Mouse (Mus musculus) kidney, postnatal 14 days (tissue): ENCODE results near the gene Abcc3.

Experiments
- DNase-seq: peaks from one replicate; pipeline ENCODE4 v3.0.0; 2022; ENCODE audit warnings: mixed read lengths

The Abcc3 gene

DNA sequence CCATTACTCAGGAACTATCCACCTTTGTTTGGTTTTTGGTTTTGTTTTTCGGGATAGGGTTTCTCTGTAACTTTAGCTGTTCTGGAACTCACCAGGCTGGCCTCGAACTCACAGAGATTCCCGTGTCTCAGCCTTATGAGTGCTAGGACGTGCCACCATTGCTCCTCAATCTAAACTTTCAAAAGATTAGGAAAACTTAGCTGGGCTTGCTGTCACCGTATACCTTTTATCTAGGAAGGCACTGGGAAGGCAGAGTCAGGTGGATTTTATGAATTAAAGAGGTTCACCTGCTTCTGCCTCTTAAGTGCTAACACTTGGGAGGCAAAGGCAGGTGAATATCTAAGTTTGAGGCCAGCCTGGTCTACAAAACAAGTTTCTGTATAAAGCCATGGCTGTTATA is 70.2 kb downstream of the Abcc3 start:
- DNase-seq: no peak

DNA sequence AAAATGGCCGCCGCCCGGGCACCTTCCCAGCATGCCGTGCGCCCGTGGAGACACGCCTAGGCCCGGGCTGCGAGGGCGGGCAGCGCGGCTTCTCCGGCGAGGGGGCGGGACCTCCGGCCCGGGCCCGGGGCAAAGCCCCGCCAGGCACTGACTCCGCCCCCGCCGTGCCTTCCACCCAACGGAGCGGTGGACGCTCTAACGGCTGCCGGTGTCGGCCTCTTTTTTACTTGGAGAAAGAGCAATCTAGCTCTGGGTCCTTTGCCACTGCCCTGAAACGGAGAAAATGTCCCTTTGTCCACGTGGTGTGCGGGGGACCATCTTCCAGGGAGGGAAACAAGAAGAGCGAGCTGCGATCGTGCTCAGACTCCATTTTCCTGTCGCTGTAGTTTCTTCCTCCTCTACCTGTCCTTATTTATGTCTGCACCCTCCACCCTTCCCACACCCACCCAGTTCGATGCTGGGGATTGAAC is 70.8 kb downstream of the Abcc3 start, which contains the start of gene Luc7l3:
Gene Luc7l3, minus strand, starts transcription at position 58 of the 470 bp plus-strand sequence.
- DNase-seq: peak; percentile 96

DNA sequence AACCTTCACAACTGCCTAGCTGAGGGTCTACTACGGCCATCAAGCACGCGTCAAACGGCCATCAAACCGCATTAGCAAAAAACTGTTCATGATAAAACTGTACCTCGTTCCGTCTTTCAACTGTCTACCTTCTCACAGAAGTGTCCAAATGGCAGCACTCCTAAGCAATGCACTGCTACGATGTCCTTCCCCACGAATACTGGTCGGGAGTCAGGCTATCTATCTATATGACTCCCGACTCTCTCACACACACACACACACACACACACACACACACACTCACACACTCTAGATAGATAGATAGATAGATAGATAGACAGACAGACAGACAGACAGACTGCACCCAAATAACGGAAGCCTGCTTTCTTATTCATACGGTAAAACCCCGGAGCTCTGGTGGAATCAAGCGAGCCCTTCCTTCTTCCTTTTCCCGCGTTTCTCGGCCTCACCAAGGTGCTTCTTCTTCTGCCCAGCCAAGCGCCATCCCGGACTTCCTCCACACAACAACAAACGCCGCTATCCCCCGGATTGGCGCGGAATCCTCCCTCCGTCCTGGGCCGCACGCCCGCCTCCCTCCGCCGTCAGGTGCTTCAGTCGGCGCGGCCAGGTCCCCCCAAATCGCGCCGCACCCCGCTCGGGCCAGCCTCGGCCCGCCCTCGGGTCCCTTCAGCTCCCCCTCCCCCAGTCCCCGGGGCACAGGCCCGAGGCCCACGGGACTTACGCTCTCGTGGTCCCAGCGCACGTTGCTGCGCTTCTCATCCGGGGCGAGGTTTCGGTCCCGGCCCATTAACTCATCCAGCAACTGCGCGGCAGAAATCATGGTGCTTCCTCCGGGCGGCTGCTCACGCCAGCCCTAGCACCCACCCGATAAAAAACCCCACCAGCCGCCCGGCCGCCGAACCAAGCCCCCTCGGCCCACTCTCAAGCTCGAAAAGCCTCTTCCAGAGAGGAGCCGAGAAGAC is 71.5 kb downstream of the Abcc3 start:
- DNase-seq: no peak

DNA sequence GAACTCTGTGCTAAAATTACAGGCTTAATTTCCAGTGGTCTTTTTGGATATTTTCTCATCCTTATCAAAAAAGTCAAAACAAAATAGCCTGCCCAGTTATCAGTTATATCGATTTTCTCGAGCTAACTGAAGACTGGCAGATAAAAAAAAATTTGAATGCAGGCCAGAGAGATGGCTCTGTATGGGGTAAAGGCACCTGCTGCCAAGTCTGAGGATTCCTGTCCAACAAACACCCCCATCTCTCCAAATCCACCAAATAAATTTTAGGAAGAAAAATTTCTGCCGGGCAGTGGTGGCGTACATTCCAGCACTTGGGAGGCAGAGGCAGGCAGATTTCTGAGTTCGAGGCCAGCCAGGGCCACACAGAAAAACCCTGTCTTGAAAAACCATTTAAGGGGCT is 74.7 kb downstream of the Abcc3 start:
- DNase-seq: no peak

DNA sequence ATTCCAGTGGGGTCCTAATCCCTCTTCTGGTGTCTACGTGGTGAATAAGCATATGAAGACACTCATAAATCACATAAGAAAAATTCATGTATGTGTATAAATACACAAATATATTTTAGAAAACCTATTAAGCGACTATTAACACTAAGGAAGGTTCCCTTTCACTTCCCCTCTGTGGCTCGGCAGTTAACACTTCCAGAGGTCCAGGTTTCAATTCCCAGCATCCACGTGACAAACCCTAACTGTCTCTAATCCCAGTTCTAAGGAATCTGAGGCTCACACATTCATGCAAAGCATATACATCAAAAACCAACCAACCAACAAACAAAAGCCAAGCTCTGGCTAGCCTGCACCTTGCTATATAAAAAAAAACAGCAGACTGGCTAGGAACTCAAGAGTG is 75.3 kb downstream of the Abcc3 start:
- no peak for DNase-seq

DNA sequence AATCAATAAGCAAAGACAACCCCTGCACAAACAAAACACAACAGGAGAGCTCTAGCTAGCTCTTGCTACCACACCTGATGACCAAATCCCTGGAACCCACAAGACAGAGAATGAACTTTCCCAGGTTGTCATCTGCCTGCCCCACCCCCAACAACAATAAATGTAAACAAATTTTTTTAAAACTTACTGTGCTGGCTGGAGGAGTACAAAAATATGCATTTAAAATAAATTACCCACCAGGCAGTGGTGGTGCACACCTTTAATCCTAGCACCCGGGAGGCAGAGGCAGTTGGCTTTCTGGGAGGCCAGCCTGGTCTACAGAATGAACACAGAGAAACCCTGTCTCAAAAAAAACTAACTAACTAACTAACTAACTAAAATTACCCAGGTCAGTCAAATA is 75.8 kb downstream of the Abcc3 start:
- no peak for DNase-seq

DNA sequence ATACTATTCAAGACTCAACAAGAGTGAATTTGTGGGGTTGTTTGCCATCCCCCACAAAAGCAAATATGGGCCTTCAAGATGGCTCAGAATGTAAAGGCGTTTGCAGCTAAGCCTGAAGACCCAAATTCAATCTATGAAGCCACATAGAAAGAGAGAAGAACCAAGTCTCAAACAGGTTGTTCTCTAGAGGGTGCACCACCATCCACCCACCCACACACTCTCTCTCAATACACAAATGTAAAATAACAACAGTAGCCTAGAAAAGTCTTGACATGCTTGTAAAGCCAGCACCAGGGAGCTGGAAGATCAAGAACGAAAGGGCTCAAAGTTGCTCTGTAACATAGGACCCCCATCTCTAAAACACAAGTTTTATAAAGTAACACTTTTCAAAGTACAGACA is 76.3 kb downstream of the Abcc3 start:
- DNase-seq: no peak

DNA sequence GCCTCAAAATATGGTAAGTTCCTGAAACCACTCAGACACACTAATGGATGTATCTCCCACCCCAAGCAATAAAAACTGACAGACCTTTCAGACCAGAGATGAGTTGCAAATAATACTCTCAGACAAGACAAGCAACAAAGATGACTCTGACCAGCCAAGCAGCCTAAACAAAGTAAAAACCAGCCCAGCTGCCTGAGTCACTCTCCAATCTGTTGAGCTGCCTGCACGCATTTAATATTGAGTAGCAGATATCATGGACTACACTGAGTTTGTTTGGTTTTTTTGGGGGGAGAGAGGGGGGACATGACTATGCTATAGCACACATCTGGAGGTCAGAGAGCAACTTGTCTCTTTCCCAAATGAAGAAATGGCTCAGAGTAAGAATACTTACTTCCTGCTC is 77.5 kb downstream of the Abcc3 start:
- DNase-seq: no peak

DNA sequence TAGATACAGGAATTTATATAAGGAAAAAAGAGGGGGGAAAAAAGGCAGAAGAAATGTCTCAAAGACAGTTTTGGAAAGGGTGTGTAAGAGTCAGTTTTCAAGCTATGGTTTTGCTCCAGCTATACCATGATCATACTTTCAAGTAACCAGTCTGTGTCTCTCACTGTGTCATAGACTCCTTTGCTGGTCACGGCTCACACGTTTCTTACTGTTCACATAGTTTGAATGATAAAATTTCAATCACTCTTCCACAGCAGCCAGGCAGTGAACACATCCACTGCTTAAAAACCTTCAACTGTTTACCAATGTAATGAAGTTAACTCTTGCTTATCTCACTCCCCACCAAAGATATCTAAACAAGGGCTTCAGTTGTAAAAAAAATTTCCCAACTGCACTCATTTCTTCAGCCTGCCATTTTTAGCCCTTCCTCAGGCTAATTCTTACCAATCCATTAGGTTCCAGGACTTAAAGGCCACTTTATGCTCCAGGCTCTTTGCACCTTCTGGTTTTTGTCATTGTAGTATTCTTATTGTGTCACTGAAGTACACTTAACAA is 78.6 kb downstream of the Abcc3 start:
- no peak for DNase-seq

DNA sequence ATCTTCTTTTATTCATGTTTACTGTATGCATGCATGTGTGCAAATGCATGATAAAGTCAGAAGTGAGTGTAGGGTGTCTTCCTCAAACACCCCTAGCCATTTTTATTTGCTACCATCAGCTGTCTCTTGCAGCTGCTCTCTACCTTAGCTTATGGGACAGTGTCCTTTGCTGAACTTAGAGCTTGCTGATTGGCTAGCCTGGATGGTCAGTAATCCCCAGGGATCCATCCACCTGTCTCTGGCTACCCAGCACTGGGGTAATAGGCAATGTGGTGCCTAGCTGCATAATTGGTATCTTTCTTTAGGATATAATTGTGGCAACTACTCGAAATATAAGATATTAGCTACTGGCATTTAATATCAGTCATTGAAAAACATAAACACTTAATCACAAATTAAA is 80.1 kb downstream of the Abcc3 start:
- DNase-seq: no peak

DNA sequence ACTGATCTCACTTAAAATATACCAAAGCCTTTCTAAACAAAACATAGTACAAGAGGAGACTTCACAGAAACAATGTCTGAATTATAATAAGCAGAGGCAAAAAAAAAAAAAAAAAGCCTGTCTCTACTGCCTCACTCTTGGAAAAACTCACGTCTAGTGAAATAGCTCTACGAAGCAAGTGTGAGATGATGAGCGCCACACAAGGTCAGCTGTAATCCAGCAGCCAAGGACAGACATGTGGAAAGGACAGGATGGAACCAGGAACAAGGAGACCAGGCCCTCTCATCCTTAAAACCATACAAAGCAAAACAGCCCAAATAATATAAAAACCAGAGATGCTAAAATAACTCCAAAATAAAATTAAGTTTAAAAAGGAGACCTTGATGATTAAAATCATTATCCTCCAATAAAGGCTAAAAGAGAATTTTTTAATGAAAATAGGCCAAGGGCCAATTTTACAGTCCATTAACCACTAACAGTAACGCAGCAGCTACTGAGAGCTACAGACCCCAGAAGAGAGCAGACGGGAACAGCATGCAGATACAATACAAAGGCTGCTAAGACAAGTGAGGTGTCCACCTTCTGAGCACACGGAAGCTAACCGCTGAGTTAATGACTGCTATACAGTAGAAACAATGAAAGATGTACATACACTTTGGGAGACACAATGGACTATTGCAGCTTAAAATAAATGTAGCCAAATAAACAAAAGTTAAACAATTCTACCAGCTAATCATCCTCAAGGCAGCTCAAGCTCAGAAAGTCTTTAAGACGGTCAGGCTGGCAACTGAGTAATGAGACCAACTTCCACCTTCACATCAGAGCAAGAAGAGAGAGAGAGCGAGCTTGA is 97.6 kb downstream of the Abcc3 start:
- no peak for DNase-seq
